Mouse (Mus musculus) kidney, adult 2 months (tissue): ENCODE results near the gene Pcsk1. TPM values are rescaled to one million over a fixed set of nuclear protein-coding genes. Genes with fewer than 3 reads are reported as not detected.

Experiments
- DNase-seq: peaks from one replicate; pipeline ENCODE4 v3.0.0; 2021
- H3K27ac ChIP-seq: fragments of 200-500 bp; 2 replicates; pipeline ENCODE4 v1.5.1; 2012; ENCODE audit warnings: low read depth, low read length, control low read depth, inconsistent platforms; ENCODE audit not compliant: insufficient read depth
- H3K27me3 ChIP-seq: fragments of 200-500 bp; replicated peaks from 2 replicates; pipeline ENCODE4 v1.6.1; 2012; ENCODE audit warnings: mild to moderate bottlenecking, moderate library complexity, low read length, inconsistent platforms; ENCODE audit not compliant: control insufficient read depth, insufficient read depth
- H3K36me3 ChIP-seq: fragments of 200-500 bp; 2 replicates; pipeline ENCODE4 v1.6.1; 2012; ENCODE audit warnings: mild to moderate bottlenecking, moderate library complexity, low read length, inconsistent platforms; ENCODE audit not compliant: control insufficient read depth, insufficient read depth
- H3K4me1 ChIP-seq: fragments of 200-500 bp; 2 replicates; pipeline ENCODE4 v1.6.1; 2011; ENCODE audit warnings: low read length; ENCODE audit not compliant: control insufficient read depth, insufficient read depth
- H3K4me3 ChIP-seq: fragments of 200-500 bp; 2 replicates; pipeline ENCODE4 v1.5.1; 2011; ENCODE audit warnings: mild to moderate bottlenecking, low read depth, low read length, control low read depth; ENCODE audit not compliant: insufficient read depth
- CTCF ChIP-seq: fragments of 200-500 bp; conservative IDR thresholded peaks from 2 replicates; pipeline ENCODE4 v1.5.1; 2011; ENCODE audit warnings: low read depth, mild to moderate bottlenecking, control low read depth, low read length, moderate library complexity, mixed read lengths; ENCODE audit not compliant: insufficient read depth, insufficient read length
- POLR2A ChIP-seq: fragments of 200-500 bp; IDR thresholded peaks from one replicate; pipeline ENCODE4 v1.6.1; 2011; ENCODE audit warnings: low read depth, low read length, control low read depth
- WGBS: fragments of 180-500 bp; shearing (Covaris S2); methylation state at CpG from one replicate; pipeline ENCODE4 v1.1.7; 2018; 5-methylcytosine and 5-hydroxymethylcytosine counted together
- polyA plus RNA-seq: library from polyadenylated mRNA; depleted of rRNA; stranded (reverse); fragments of >200 nt; gene quantifications from 2 replicates; pipeline ENCODE4 v1.2.3, GENCODE M21; 2012; rRNA removed

The Pcsk1 gene
- 0.03 and 0.04 TPM in 2 replicates for polyA plus RNA-seq

DNA sequence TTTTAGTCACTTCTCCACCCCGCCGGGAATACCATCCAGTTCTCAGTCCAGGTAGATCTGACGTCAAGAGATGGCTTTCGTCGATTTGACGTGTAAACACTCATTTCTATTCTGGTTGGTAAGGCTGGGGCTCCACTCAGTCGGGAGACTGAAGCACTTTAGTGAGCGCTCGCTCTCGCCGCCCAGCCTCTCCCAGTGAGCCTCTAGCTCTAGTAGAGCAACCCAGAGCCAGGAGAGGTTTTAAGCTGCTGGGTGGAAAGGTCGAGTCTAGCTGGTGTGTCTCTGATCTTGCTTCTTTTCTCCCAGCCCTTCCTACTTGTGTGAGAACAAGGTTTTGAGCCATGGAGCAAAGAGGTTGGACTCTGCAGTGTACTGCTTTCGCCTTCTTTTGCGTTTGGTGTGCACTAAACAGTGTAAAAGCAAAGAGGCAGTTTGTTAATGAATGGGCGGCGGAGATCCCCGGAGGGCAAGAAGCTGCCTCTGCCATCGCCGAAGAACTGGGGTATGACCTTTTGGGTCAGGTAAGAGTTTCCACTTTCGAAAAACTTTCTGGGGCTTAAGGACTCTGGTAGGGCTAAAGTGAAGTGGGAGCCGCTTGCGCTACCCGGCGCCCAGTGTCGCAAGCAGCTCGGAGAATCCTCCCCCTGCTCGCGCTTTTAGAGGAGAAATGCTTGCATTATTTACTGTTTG, at the start of gene Pcsk1:
Gene Pcsk1 (plus strand): TSS at position 106 of the 690 bp plus-strand sequence.
- H3K4me3 ChIP-seq: no peak within 1 kb of the TSS
- TF ChIP-seq POLR2A (no peak), CTCF (no peak)
- no peak for DNase-seq
- no peaks in the 10 kb centered on the region; the same call in 1 of the 2 replicates for H3K27me3 ChIP-seq
- H3K27ac ChIP-seq: no peak within 1 kb of the TSS
- no peaks in the 10 kb centered on the region for H3K36me3 ChIP-seq
- WGBS: 1% methylated on average over 28 of the region's 28 CpGs
- H3K4me1 ChIP-seq: no peaks in the 10 kb centered on the region

- no peak overlapping the region for H3K27ac ChIP-seq
- TF ChIP-seq CTCF: no peak
- no peak for TF ChIP-seq POLR2A
- no peaks in the 10 kb centered on the region for H3K27me3 ChIP-seq
- H3K4me3 ChIP-seq: no peak overlapping the region
- no peaks in the 10 kb centered on the region for H3K4me1 ChIP-seq
- DNase-seq: no peak
- H3K36me3 ChIP-seq: no peaks in the 10 kb centered on the region
Measured at GRCm38 (mm10) chr13:75058818-75059217, 30.8 kb upstream of the Pcsk1 start.

DNA sequence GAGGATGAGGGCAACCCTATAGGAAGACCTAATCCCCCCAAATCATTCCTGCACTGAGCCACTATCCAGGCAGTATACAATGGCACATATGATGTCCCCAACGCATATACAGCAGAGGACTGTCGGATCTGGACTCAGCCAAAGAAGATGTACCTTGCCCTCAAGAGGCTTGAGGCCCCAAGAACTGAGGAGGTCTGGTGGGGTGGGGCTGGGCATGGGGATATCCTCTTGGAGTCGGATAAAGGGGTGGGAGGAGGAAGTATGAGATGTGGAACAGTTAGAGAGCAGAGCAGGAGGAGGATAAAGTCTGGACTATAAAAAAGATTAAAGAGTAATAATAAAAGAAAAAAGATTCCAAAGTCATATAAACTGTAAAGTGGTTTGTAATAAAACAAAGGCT, 25.7 kb upstream of the Pcsk1 start:
- no peak overlapping the region for H3K4me3 ChIP-seq
- H3K36me3 ChIP-seq: no peaks in the 10 kb centered on the region
- 66% methylated on average over 3 of the region's 3 CpGs for WGBS
- no peaks in the 10 kb centered on the region for H3K4me1 ChIP-seq
- H3K27ac ChIP-seq: no peak overlapping the region
- TF ChIP-seq CTCF (no peak), POLR2A (no peak)
- no peaks in the 10 kb centered on the region for H3K27me3 ChIP-seq
- DNase-seq: no peak

- DNase-seq: no peak
- no peaks in the 10 kb centered on the region; the same call in 1 of the 2 replicates for H3K27me3 ChIP-seq
- H3K36me3 ChIP-seq: no peaks in the 10 kb centered on the region
- no peaks in the 10 kb centered on the region for H3K4me1 ChIP-seq
- 16% methylated on average over 6 of the region's 6 CpGs for WGBS
- TF ChIP-seq CTCF (no peak), POLR2A (no peak)
- no peak overlapping the region for H3K4me3 ChIP-seq
- no peak overlapping the region for H3K27ac ChIP-seq
Measured at GRCm38 (mm10) chr13:75088597-75088996, 1.0 kb upstream of the Pcsk1 start.

- TF ChIP-seq POLR2A: no peak
- TF ChIP-seq CTCF: no peak
- no peaks in the 10 kb centered on the region for H3K36me3 ChIP-seq
- H3K27ac ChIP-seq: no peak overlapping the region
- 2% methylated on average over 12 of the region's 12 CpGs for WGBS
- no peaks in the 10 kb centered on the region for H3K4me1 ChIP-seq
- H3K27me3 ChIP-seq: no peaks in the 10 kb centered on the region; the same call in 1 of the 2 replicates
- DNase-seq: no peak
- H3K4me3 ChIP-seq: no peak overlapping the region
Measured at GRCm38 (mm10) chr13:75090411-75090779, 769 bp downstream of the Pcsk1 start.

DNA sequence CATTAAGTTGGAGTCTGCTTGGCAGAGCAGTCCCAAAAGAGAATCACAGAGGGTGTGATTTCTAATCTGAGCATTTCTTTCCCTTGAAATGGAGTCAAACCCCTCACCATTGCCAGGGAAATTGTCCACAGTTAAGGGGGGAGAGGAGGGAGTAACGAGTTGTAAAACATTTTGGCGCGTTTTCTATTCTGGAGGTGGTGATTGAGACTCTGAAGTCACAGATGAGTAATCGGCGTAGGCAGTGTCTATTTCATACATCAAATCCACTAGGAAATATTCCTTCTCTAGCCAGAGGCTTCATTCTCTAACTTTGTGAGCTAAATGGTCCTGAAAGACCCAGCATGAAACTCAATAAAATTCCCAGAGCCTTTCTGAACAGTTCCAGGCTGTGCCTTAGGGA, 1.4 kb downstream of the Pcsk1 start:
- no peaks in the 10 kb centered on the region; the same call in 1 of the 2 replicates for H3K27me3 ChIP-seq
- no peak overlapping the region for H3K4me3 ChIP-seq
- TF ChIP-seq POLR2A (no peak), CTCF (no peak)
- no peak for DNase-seq
- 35% methylated on average over 5 of the region's 5 CpGs for WGBS
- no peak overlapping the region for H3K27ac ChIP-seq
- no peaks in the 10 kb centered on the region for H3K4me1 ChIP-seq
- no peaks in the 10 kb centered on the region for H3K36me3 ChIP-seq

GRCm38 (mm10) chr13:75095487-75095886, 5.9 kb downstream of the Pcsk1 start:
- Histone ChIP-seq H3K4me3 (no peak overlapping the region), H3K27me3 (no peaks in the 10 kb centered on the region; the same call in 1 of the 2 replicates), H3K36me3 (no peaks in the 10 kb centered on the region), H3K27ac (no peak overlapping the region), H3K4me1 (no peaks in the 10 kb centered on the region)
- TF ChIP-seq POLR2A (no peak), CTCF (no peak)
- DNase-seq: no peak
